Comparison of ENCODE assay signal across 25 mouse cellular contexts in the genomic region with DNA sequence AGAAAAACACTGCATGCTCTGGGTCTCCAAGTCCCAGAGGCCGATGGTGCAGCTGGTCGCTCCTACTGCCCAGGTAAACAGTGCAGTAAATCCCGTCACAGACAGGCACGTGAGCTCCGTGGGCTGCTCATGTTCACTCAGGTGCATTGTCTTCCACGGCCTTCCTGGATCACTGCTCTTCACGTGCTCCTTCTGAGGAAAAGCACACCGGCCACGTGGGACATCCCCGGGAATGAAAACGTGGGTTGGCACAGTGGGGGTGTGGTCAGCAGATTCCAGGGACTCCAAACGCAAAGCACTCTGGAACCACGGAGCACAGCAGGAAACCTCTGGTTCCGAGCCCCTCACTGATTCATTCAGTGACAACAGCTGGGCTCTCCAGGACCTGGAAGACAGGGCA. TPM values are rescaled to one million over a fixed set of nuclear protein-coding genes. Genes with fewer than 3 reads are reported as not detected.
DNase-seq lines count a peak whose midpoint lies in the region; ATAC-seq lines count a peak whose summit lies in the region.
"Had no signal": no experiment of that assay in that cellular context is flagged by ENCODE, and none has a peak within 500 bp of the region (broad histone marks: within the 10 kb centered on the region; RNA-seq: fewer than 3 reads in every experiment).

No protein-coding gene starts in this region.

- no peak overlapping the region for H3K27ac ChIP-seq in kidney, embryonic 15.5 days
- H3K27ac ChIP-seq: embryonic facial prominence, embryonic 10.5 days; forebrain, embryonic 10.5 days; gastrocnemius, adult 2 months; heart, embryonic 10.5 days; hindbrain, embryonic 13.5 days; hindbrain, postnatal 0 days had no signal

- ATAC-seq in kidney, embryonic 15.5 days (replicated peaks; ENCODE audit: low FRiP score), result no peak
- ATAC-seq: CD4-positive, CD25-positive, alpha-beta regulatory T cell, adult 4 months; forebrain, embryonic 14.5 days; hindbrain, postnatal 0 days had no signal

- no peak overlapping the region for H3K4me2 ChIP-seq in kidney, embryonic 15.5 days
- H3K4me2 ChIP-seq: hindbrain, embryonic 13.5 days had no signal

- H3K36me3 ChIP-seq in kidney, embryonic 15.5 days, result peaks cover 58% of the 10 kb centered on the region

- H3K4me1 ChIP-seq in kidney, embryonic 15.5 days, result no peaks in the 10 kb centered on the region
- H3K4me1 ChIP-seq: embryonic facial prominence, embryonic 10.5 days; forebrain, embryonic 10.5 days; heart, embryonic 10.5 days; hindbrain, embryonic 13.5 days had no signal

- WGBS in kidney, embryonic 15.5 days, result 73% methylated on average over 14 of the region's 14 CpGs

- peak; percentile 80 for DNase-seq in kidney, adult 11 months
- DNase-seq in R1 (ENCODE audit: low read depth, low spot score), result peak; percentile 44
- DNase-seq in kidney, adult 9 months, result peak; percentile 76
- peak; percentile 68 for DNase-seq in kidney, postnatal 36 days
- no peak for DNase-seq in thymus, postnatal 0 days (ENCODE audit: low spot score)
- DNase-seq in left cerebral cortex, adult 8-10 months (ENCODE audit: low spot score in 2 of 2), result no peak
- DNase-seq in adrenal gland, adult 8-10 months, result no peak
- DNase-seq: adrenal gland, postnatal 25 days; B cell, adult 2 months; cerebellum, adult 18-20 months; cerebellum, adult 9-11 months; gastrocnemius, adult 2 months; gastrocnemius, postnatal 25 days; heart, postnatal 10 days had no signal

- no peak overlapping the region for H3K9ac ChIP-seq in kidney, embryonic 15.5 days
- H3K9ac ChIP-seq: hindbrain, embryonic 13.5 days had no signal

- H3K27me3 ChIP-seq in kidney, embryonic 15.5 days, result no peaks in the 10 kb centered on the region
- H3K27me3 ChIP-seq: hindbrain, embryonic 13.5 days had no signal

- H3K4me3 ChIP-seq in kidney, embryonic 15.5 days (replicated peaks), result no peak overlapping the region
- H3K4me3 ChIP-seq: embryonic facial prominence, embryonic 10.5 days; erythroblast, embryonic 14.5 days; forebrain, embryonic 10.5 days; gastrocnemius, adult 2 months; heart, embryonic 10.5 days; hindbrain, embryonic 13.5 days had no signal

- H3K9me3 ChIP-seq in kidney, embryonic 15.5 days (replicated peaks), result no peaks in the 10 kb centered on the region
- H3K9me3 ChIP-seq: embryonic facial prominence, embryonic 10.5 days; forebrain, embryonic 10.5 days; heart, embryonic 10.5 days; hindbrain, embryonic 13.5 days had no signal

RNA-seq across cellular contexts. Expression of a gene that starts 10.1 kb away (rescaled TPM):
- 9.1 and 9.8 TPM in 2 replicates for polyA plus RNA-seq in kidney, embryonic 15.5 days (2015; fragmentation: Nextera tagmentation; extraction: Ambion mirVana)
- 5.8 and 6.9 TPM in 2 replicates for polyA plus RNA-seq in thymus, postnatal 0 days (2015; fragmentation: Nextera tagmentation; extraction: Ambion mirVana)
- 10 to 100 TPM; 16.3 to 16.7 (median 16.5) TPM for total RNA-seq in left cerebral cortex, adult 8-10 months (2022)
- total RNA-seq in adrenal gland, adult 8-10 months (2022), result 10 to 100 TPM; 20.0 to 25.0 (median 23.5) TPM

RNA-seq across cellular contexts. Expression of a gene that starts 39.4 kb away (rescaled TPM):
- 234 and 241 TPM in 2 replicates for polyA plus RNA-seq in kidney, embryonic 15.5 days (2015; fragmentation: Nextera tagmentation; extraction: Ambion mirVana)
- polyA plus RNA-seq in thymus, postnatal 0 days (2015; fragmentation: Nextera tagmentation; extraction: Ambion mirVana), result 1,787 and 1,863 TPM in 2 replicates
- total RNA-seq in left cerebral cortex, adult 8-10 months (2022), result 100 to 1,000 TPM; 110 to 317 (median 183) TPM
- 100 to 1,000 TPM; 769 to 879 (median 834) TPM for total RNA-seq in adrenal gland, adult 8-10 months (2022)

RNA-seq across cellular contexts. Expression of a gene that starts 52.4 kb away (rescaled TPM):
- 0.09 TPM in 1 of 2 replicates, not detected in the other for polyA plus RNA-seq in kidney, embryonic 15.5 days (2015; fragmentation: Nextera tagmentation; extraction: Ambion mirVana)
- 0.08 and 0.14 TPM in 2 replicates for polyA plus RNA-seq in thymus, postnatal 0 days (2015; fragmentation: Nextera tagmentation; extraction: Ambion mirVana)
- not detected for total RNA-seq in left cerebral cortex, adult 8-10 months (2022)
- total RNA-seq in adrenal gland, adult 8-10 months (2022), result not detected
- total RNA-seq: adrenal gland, postnatal 25 days; gastrocnemius, adult 2 months; gastrocnemius, postnatal 25 days; granulocyte monocyte progenitor cell, adult 5-6 weeks; heart, postnatal 10 days; hematopoietic stem cell, adult 5-6 weeks; hindbrain, postnatal 0 days had no signal
- polyA plus RNA-seq: embryonic facial prominence, embryonic 10.5 days; erythroblast, embryonic 14.5 days; forebrain, embryonic 10.5 days; forebrain, embryonic 14.5 days; hindbrain, embryonic 13.5 days; hindbrain, postnatal 0 days had no signal

Comparison
In these comparisons a context has a peak if more than half of its experiments do, and no peak if none do; other contexts are left out.
1. DNase-seq: peak in kidney, adult 11 months (single experiment), R1 (single experiment), kidney, adult 9 months (single experiment) and kidney, postnatal 36 days (2 of 2); none in thymus, postnatal 0 days (single experiment), left cerebral cortex, adult 8-10 months (0 of 2) and adrenal gland, adult 8-10 months (single experiment).